Mouse (Mus musculus) hindbrain, embryonic 13.5 days (tissue): ENCODE results near the gene Unk. TPM values are rescaled to one million over a fixed set of nuclear protein-coding genes. Genes with fewer than 3 reads are reported as not detected.
A peak's percentile ranks its signal among the peaks of the same experiment; 100 is the strongest.

Experiments used
- ATAC-seq: fragments of 200-750 bp; cut with Nextera tagmentation; 2 replicates; pipeline ENCODE4 v1.8.0; 2017; ENCODE audit warnings: moderate TSS enrichment; ENCODE audit not compliant: low FRiP score
- H3K27ac ChIP-seq: fragments of 300-500 bp; sonication (generic); 2 replicates; pipeline ENCODE4 v1.5.1; 2015; ENCODE audit warnings: inconsistent platforms, mild to moderate bottlenecking, moderate library complexity
- H3K27me3 ChIP-seq: fragments of 300-500 bp; sonication (generic); 2 replicates; pipeline ENCODE4 v1.6.1; 2015; ENCODE audit warnings: mild to moderate bottlenecking, inconsistent platforms
- H3K36me3 ChIP-seq: fragments of 300-500 bp; sonication (generic); 2 replicates; pipeline ENCODE4 v1.6.1; 2015; ENCODE audit warnings: mild to moderate bottlenecking, inconsistent platforms
- H3K4me1 ChIP-seq: fragments of 300-500 bp; sonication (generic); replicated peaks from 2 replicates; pipeline ENCODE4 v1.6.1; 2015; ENCODE audit warnings: inconsistent platforms
- H3K4me2 ChIP-seq: fragments of 300-500 bp; sonication (generic); 2 replicates; pipeline ENCODE4 v1.6.1; 2015; ENCODE audit warnings: inconsistent platforms, mild to moderate bottlenecking, moderate library complexity
- H3K4me3 ChIP-seq: fragments of 300-500 bp; sonication (generic); 2 replicates; pipeline ENCODE4 v1.5.1; 2015; ENCODE audit warnings: mild to moderate bottlenecking, inconsistent platforms
- H3K9ac ChIP-seq: fragments of 300-500 bp; sonication (generic); 2 replicates; pipeline ENCODE4 v1.6.1; 2015; ENCODE audit warnings: mild to moderate bottlenecking, inconsistent platforms
- H3K9me3 ChIP-seq: fragments of 300-500 bp; sonication (generic); 2 replicates; pipeline ENCODE4 v1.6.1; 2016; ENCODE audit warnings: inconsistent platforms
- WGBS: fragments of 180-500 bp; shearing (Covaris S2); methylation state at CpG from one replicate; pipeline ENCODE4 v1.1.7; 2015; 5-methylcytosine and 5-hydroxymethylcytosine counted together
- polyA plus RNA-seq: library from polyadenylated mRNA; unstranded; fragments of >200 nt; fragmentation: Nextera tagmentation; extraction: Ambion mirVana; gene quantifications from 2 replicates; pipeline ENCODE4 v1.2.1, GENCODE M21; 2015

Unk gene
- 33.8 and 37.1 TPM in 2 replicates for polyA plus RNA-seq

DNA sequence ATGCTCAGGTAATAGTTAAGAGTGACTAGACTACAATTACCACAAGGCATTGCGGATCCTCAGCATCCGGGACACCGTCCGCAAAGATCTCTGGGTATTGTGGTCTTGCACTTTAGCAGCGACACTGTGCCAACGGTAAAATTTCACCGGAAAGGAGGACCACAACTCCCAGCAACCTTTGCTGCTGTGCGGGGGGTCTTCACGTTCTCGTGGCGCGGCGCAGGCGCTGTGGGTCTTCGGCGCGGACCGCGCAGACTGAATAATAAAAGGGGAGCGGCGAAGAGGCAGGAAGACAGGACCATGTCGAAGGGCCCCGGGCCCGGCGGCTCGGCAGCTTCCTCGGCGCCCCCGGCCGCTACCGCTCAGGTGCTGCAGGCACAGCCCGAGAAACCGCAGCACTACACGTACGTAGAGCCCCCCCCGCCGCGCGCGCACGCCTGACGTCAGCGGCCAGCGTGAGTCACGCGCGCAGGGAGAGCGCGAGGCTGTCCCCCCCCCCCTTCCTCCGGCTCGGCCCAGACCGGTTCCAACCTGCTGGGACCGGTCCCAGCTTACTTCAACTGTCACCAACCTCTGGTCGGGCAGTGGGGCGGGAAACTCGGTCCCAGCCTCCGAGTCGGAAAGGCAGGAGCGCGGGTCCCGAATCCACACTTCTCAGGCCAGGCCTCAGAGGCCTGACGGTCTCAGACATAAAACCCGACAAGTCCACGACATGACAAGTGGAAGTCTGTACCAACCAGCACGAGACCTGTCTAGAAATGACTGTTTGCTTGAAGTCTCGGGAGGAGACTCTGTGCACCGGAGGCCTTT, at the start of gene Unk:
Gene Unk, plus strand, starts transcription at position 235 of the 810 bp plus-strand sequence.
- H3K4me2 ChIP-seq = peak within 1 kb of the TSS; percentile 75
- H3K9me3 ChIP-seq = no peaks in the 10 kb centered on the region
- no peaks in the 10 kb centered on the region for H3K27me3 ChIP-seq
- WGBS = under 1% methylated on average over 66 of the region's 67 CpGs
- H3K36me3 ChIP-seq = peaks cover 6% of the 10 kb centered on the region; the same call in 1 of the 2 replicates
- peaks cover 27% of the 10 kb centered on the region for H3K4me1 ChIP-seq
- H3K9ac ChIP-seq = peak within 1 kb of the TSS; percentile 94
- H3K4me3 ChIP-seq = peak within 1 kb of the TSS; percentile 65
- H3K27ac ChIP-seq = peak within 1 kb of the TSS; percentile 100
- ATAC-seq = peak; percentile 95

GRCm38 (mm10) chr11:115982472-115982871, 47.6 kb upstream of the Unk start:
- no peak for ATAC-seq
- Histone ChIP-seq H3K4me1 (no peaks in the 10 kb centered on the region), H3K27me3 (peaks cover 29% of the 10 kb centered on the region), H3K9ac (no peak overlapping the region), H3K9me3 (no peaks in the 10 kb centered on the region), H3K27ac (no peak overlapping the region), H3K4me2 (no peak overlapping the region), H3K36me3 (no peaks in the 10 kb centered on the region), H3K4me3 (no peak overlapping the region)
- WGBS = 94% methylated on average over 15 of the region's 15 CpGs

- no peak for ATAC-seq
These were observed 46.8 kb upstream of the Unk start for GRCm38 (mm10) chr11:115983291-115983690.

DNA sequence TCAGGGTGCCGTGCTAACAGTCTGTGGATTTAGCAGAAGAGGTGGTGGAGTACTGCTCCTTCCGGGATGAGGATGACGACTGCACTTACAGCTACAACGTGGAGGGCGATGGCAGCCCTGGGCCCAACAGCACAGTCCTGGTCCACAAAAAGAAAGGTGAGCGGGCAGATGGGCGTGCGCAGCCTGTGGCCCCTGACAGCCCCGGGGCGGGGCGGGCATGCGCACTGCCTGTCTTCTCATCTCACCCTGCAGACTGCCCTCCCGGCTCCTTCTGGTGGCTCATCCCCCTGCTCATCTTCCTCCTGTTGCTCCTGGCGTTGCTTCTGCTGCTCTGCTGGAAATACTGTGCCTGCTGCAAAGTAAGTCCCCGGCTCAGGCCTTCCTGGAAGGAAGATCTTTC, 40.4 kb upstream of the Unk start:
- Histone ChIP-seq H3K4me3 (no peak overlapping the region), H3K9ac (no peak overlapping the region; the same call in 1 of the 2 replicates), H3K4me2 (no peak overlapping the region), H3K9me3 (no peaks in the 10 kb centered on the region), H3K4me1 (no peaks in the 10 kb centered on the region), H3K27ac (no peak overlapping the region), H3K27me3 (peaks cover 35% of the 10 kb centered on the region), H3K36me3 (no peaks in the 10 kb centered on the region)
- no peak for ATAC-seq
- WGBS = 35% methylated on average over 15 of the region's 15 CpGs

More at GRCm38 (mm10) chr11:115983291-115983690, 46.8 kb upstream of the Unk start:
- Histone ChIP-seq H3K4me3 (no peak overlapping the region), H3K27me3 (peaks cover 21% of the 10 kb centered on the region), H3K4me1 (no peaks in the 10 kb centered on the region), H3K9me3 (no peaks in the 10 kb centered on the region), H3K9ac (no peak overlapping the region), H3K36me3 (no peaks in the 10 kb centered on the region), H3K27ac (no peak overlapping the region), H3K4me2 (no peak overlapping the region)
- 88% methylated on average over 8 of the region's 8 CpGs for WGBS

DNA sequence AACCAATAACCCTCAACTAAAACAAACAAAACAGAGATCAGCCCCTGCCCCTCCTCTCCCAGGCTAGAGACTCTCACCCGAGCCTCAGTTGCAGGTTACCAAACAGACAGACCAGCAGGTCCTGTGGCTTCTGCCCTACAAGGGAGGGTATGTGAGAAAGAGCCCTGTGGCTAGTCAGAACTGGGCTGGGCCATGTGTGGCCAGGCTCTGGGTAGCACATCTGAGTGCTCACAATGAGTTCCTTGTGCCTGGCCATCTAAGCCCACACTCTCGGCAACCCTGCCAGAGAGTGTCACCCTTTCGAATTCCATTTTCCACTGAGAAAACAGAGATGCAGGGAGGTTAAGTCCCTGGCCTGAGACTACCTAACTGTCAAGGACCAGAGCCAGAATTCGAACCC, 38.0 kb upstream of the Unk start:
- H3K9ac ChIP-seq = no peak overlapping the region
- no peak for ATAC-seq
- no peaks in the 10 kb centered on the region for H3K4me1 ChIP-seq
- H3K27ac ChIP-seq = no peak overlapping the region
- peaks cover 27% of the 10 kb centered on the region for H3K27me3 ChIP-seq
- no peaks in the 10 kb centered on the region for H3K9me3 ChIP-seq
- H3K4me3 ChIP-seq = no peak overlapping the region
- no peaks in the 10 kb centered on the region for H3K36me3 ChIP-seq
- 79% methylated on average over 4 of the region's 4 CpGs for WGBS
- H3K4me2 ChIP-seq = no peak overlapping the region

- no peak overlapping the region for H3K4me2 ChIP-seq
- 91% methylated on average over 3 of the region's 3 CpGs for WGBS
- H3K4me1 ChIP-seq = peaks cover 1% of the 10 kb centered on the region; the same call in 1 of the 2 replicates
- no peaks in the 10 kb centered on the region for H3K9me3 ChIP-seq
- no peak overlapping the region for H3K9ac ChIP-seq
- no peak overlapping the region for H3K27ac ChIP-seq
- ATAC-seq = no peak
- H3K4me3 ChIP-seq = no peak overlapping the region
- no peaks in the 10 kb centered on the region for H3K36me3 ChIP-seq
- H3K27me3 ChIP-seq = peaks cover 24% of the 10 kb centered on the region
These were observed 34.9 kb upstream of the Unk start for GRCm38 (mm10) chr11:115995256-115995655.

DNA sequence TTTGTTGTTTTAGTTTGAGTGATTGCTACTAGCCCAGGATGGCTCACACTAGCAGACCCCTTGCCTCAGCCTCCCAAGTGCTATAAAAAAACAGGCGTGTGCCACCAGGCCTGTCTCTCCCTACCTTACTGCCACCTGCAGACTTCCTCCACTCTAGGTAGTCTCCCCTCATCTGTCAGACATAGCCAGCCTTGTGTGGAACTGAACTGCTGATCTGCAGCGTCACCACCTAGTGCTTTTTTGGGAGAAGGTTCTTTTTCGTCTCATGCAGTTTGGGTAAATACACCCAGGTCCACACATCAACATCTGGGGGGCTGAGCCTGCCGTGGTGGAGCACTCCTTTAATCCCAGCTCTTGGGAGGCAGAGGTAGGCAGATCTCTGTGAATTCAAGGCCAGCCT, 33.1 kb upstream of the Unk start:
- 73% methylated on average over 4 of the region's 4 CpGs for WGBS
- no peak for ATAC-seq

GRCm38 (mm10) chr11:115997662-115998061, 32.5 kb upstream of the Unk start:
- H3K9ac ChIP-seq = no peak overlapping the region
- H3K27me3 ChIP-seq = peaks cover 17% of the 10 kb centered on the region
- peaks cover 5% of the 10 kb centered on the region; the same call in 1 of the 2 replicates for H3K4me1 ChIP-seq
- 68% methylated on average over 5 of the region's 5 CpGs for WGBS
- no peak for ATAC-seq
- no peak overlapping the region for H3K27ac ChIP-seq
- no peak overlapping the region for H3K4me2 ChIP-seq
- H3K9me3 ChIP-seq = no peaks in the 10 kb centered on the region
- no peak overlapping the region for H3K4me3 ChIP-seq
- H3K36me3 ChIP-seq = no peaks in the 10 kb centered on the region

More for the DNA sequence above, 33.1 kb upstream of the Unk start:
- H3K4me1 ChIP-seq = peaks cover 5% of the 10 kb centered on the region; the same call in 1 of the 2 replicates
- H3K36me3 ChIP-seq = no peaks in the 10 kb centered on the region
- no peak overlapping the region for H3K9ac ChIP-seq
- peaks cover 17% of the 10 kb centered on the region for H3K27me3 ChIP-seq
- no peaks in the 10 kb centered on the region for H3K9me3 ChIP-seq
- no peak overlapping the region for H3K4me3 ChIP-seq
- H3K4me2 ChIP-seq = no peak overlapping the region
- H3K27ac ChIP-seq = no peak overlapping the region

DNA sequence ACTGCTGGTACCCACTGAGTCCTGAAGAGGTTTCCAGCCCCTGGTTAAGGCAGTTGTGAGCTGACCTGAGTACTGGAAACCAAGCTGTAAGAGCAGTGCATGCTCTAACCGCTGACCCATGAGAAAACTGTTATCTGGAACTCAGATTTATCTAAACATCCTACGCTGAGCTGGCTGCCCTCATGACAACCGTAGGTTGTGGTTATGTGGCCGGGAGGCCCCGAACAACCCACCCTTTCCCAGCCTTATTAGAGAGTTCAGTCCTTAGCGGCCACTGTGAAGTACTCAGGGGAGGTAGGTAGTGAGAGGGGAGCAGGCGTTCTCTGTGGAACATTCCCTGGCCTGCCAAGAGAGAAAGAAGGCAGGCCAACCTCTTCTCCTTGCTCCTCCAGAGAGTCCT, 31.1 kb upstream of the Unk start:
- ATAC-seq = no peak
- H3K9me3 ChIP-seq = no peaks in the 10 kb centered on the region
- H3K4me2 ChIP-seq = no peak overlapping the region
- H3K9ac ChIP-seq = no peak overlapping the region
- H3K36me3 ChIP-seq = no peaks in the 10 kb centered on the region
- 85% methylated on average over 7 of the region's 7 CpGs for WGBS
- no peak overlapping the region for H3K27ac ChIP-seq
- peaks cover 9% of the 10 kb centered on the region for H3K27me3 ChIP-seq
- peaks cover 8% of the 10 kb centered on the region; the same call in 1 of the 2 replicates for H3K4me1 ChIP-seq
- H3K4me3 ChIP-seq = no peak overlapping the region

DNA sequence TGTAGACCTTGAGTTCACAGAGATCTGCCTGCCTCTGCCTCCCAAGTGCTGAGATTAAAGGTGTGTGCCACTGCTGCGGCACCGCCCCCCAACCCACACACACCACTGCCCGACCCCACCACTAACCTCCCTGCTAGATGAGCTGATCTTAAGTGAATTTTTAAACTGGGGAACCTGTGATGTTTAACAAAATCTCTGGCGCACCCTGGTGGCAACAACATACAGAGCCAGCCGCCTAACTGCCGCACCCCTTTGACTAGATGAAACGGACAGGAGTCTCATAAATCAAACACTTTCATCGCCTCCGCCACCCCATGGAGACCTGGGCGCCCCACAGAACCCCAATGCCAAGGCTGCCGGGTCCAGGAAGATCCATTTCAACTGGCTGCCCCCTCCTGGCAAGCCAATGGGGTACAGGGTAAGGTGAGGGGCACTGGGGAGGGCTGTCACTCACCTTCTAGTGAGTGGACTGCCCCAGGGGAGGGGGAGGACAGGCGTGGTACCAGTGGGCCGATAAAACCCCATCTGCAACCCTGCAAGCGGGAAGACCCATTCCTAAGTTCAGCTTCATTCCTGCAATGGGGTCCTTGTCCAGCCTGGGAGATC, 30.5 kb upstream of the Unk start:
- Histone ChIP-seq H3K4me2 (no peak overlapping the region), H3K9ac (no peak overlapping the region), H3K27ac (no peak overlapping the region), H3K4me3 (no peak overlapping the region), H3K9me3 (no peaks in the 10 kb centered on the region), H3K27me3 (peaks cover 9% of the 10 kb centered on the region), H3K36me3 (no peaks in the 10 kb centered on the region), H3K4me1 (peaks cover 14% of the 10 kb centered on the region; the same call in 1 of the 2 replicates)
- 18% methylated on average over 14 of the region's 14 CpGs for WGBS
- ATAC-seq = no peak

DNA sequence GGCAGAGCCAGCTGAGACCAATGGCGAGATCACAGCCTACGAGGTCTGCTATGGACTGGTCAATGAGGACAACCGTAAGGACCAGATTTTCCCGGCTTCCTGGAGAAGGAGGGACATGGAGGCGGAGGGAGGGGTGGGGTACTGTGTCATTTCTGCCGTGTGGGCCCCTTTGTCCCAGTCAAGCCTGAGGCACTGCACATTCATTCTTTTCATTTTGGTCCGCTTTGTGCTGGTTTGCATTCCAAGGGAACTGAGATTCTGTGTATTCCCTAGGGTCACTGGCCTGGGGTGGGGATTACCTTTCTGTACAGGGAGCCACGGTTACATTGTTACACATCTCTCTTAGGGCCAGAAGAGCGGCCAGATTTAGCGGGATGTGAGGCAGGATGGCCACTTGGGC, 29.5 kb upstream of the Unk start:
- 26% methylated on average over 10 of the region's 10 CpGs for WGBS
- H3K4me3 ChIP-seq = no peak overlapping the region
- no peak overlapping the region for H3K27ac ChIP-seq
- H3K4me2 ChIP-seq = no peak overlapping the region
- peaks cover 24% of the 10 kb centered on the region for H3K4me1 ChIP-seq
- 0 out of 2 replicates have a peak, but pooled peaks have one; percentile 9 for ATAC-seq
- H3K9ac ChIP-seq = no peak overlapping the region
- no peaks in the 10 kb centered on the region for H3K36me3 ChIP-seq
- H3K27me3 ChIP-seq = peaks cover 13% of the 10 kb centered on the region
- no peaks in the 10 kb centered on the region for H3K9me3 ChIP-seq

GRCm38 (mm10) chr11:116001725-116002124, 28.4 kb upstream of the Unk start:
- Histone ChIP-seq H3K9ac (no peak overlapping the region), H3K27me3 (peaks cover 18% of the 10 kb centered on the region), H3K9me3 (no peaks in the 10 kb centered on the region), H3K27ac (no peak overlapping the region), H3K36me3 (no peaks in the 10 kb centered on the region), H3K4me3 (no peak overlapping the region), H3K4me1 (peaks cover 29% of the 10 kb centered on the region), H3K4me2 (no peak overlapping the region)
- 68% methylated on average over 6 of the region's 6 CpGs for WGBS
- ATAC-seq = no peak
